Mouse (Mus musculus): Measurements from ENCODE around the gene Rab6a.
"Not testable (repeated sequence)": the region's sequence is repeated elsewhere in the genome, so short reads cannot be mapped to it uniquely, and the experiment has no call there.

Rab6a gene

DNA sequence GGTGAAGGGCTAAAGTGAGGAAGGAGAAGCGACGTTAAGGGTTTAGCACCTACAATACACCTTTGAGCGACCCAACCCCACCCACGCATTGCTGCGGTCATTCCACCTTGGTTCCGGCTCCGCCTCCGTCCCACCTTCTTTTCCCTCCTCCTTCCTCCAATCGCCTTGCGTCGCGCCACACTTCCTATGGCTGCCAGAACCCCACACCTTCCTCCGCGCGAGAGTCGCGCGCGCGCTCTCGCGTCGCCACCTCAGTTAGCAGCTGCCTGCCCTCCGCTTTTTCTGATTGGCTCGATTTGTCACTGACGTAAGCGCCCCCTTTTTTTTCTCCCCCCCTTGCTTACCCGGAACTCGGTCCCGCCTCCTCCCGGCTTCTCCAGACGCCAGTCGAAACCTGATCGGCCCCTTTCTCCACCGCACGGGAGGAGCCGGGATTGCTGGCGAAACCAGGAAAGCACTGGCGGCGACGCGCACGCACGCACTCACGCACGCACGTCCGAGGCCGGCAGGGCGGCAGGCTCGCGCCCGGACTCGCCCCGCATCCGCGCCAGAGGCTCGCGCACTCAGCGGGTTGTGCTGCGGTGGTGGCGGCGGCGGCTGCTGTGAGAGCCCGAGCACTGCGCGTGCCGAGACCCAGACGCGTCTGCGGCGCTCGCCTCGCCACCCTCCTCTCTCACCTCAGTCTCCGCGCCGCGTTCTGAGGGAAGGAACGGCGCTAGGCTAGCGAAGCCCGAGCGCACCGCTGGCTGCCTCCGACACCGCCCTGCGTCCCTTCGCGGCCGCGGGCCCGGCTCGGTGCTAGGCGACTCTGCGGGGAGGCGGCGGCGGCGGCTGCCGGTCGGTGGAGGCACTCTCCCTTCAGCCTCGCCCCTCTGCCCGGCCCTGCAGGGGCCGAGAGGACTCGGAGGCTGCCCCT lies at the start of gene Rab6a:
Gene Rab6a, plus strand, starts transcription at position 197 of the 916 bp plus-strand sequence.
- peak; percentile 88 to 96 for DNase-seq (ENCODE audit: low spot score in 2 of 2)

DNA sequence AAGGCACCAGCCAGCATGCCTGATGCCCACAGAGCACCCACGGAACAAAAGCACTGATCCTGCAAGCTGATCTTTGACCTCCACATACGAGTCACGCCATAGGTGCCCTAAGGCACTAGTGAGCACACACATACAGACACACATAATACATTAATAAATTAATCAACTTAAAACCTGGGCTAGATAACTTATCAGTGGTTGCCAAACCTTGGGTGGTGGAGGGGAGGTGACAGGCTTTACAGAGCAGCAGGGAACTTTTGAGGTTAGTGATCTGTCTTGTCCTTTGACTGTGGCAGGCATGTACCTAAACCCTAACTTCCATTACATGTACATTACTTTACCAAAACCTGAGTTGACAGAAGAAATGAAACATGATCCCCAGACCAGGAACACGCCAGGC lies 47.9 kb upstream of the Rab6a start:
- no peak for DNase-seq (ENCODE audit: low spot score in 2 of 2)

DNA sequence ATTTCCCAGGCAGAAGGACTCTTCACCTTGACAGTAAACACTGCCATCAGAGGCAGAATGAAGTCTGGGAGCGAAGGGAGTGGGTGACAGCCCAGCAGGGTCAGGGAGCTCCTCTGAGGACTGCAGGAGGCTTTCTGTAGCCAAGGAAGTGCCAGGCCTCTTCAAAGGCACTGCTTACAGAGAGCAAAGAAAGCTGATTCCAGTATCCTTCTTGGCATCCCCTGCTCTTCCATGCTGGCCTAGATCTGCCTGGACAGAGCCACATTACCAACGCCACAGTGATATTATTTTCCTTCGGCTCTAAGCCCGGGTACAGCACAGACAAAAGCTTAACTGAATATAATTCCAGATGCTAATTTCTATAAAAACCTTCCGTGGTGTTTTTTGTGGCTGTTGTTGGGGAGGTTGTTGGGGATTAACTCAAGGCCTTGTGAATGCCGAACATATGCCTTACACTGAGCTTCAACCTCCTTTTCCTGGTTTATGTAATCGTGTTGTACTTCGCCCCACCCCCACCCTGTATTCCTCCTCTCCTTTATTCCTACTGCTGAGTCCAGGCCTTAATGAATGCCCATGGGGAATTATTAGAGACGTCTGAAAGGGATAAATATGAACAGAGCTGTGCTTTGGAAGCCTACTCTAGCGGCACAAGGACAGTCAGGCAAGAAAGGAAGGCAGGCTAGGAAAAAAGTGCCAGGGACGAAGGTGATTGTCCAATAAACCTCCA lies 45.2 kb upstream of the Rab6a start:
- DNase-seq (ENCODE audit: low spot score in 2 of 2) = no peak

DNA sequence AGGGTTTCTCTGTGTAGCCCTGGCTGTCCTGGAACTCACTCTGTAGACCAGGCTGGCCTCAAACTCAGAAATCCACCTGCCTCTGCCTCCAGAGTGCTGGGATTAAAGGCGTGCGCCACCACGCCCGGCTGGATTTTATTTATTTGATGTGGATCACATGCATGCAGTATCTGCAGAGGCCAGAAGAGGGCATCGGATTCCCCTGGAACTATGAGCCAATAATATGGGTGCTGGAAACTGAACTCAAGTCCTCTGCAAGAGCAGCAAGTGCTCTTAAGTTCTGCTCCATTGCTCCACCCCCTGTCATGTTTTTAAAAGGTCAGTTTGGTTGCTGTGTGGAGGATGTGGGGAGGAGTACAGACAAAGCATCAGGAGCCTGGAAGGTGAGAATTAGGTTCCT lies 40.0 kb upstream of the Rab6a start:
- not testable (repeated sequence) for DNase-seq (ENCODE audit: low spot score in 2 of 2)

- DNase-seq (ENCODE audit: low spot score in 2 of 2) = no peak
Observed at GRCm38 (mm10) chr7:100569907-100570306, 37.3 kb upstream of the Rab6a start.

GRCm38 (mm10) chr7:100570930-100571715 lies 36.1 kb upstream of the Rab6a start:
- DNase-seq (ENCODE audit: low spot score in 2 of 2) = no peak

- DNase-seq (ENCODE audit: low spot score in 2 of 2) = no peak
Observed at GRCm38 (mm10) chr7:100572061-100572460, 35.1 kb upstream of the Rab6a start.

- no peak for DNase-seq (ENCODE audit: low spot score in 2 of 2)
Observed at GRCm38 (mm10) chr7:100572704-100573103, 34.5 kb upstream of the Rab6a start.

GRCm38 (mm10) chr7:100578794-100579193 lies 28.4 kb upstream of the Rab6a start:
- no peak for DNase-seq (ENCODE audit: low spot score in 2 of 2)

DNA sequence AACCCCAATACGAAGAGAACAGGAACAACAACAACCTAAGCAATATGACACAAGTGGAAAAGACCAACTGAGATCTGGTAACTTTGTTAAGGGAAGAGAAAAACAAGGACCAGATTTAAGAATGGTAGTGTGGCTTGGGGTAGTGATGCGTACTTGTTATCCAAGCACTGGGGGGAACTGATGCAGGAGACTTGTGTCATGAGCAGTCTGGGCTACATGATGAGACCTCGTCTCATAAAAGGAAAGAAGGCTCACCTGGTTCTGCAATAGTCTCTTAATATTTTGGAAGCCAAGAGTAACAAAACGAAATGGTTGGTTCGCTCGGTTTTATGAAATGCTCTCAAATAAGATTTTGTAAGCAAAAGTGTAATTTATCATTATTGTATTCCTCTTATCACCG lies 25.0 kb upstream of the Rab6a start:
- DNase-seq (ENCODE audit: low spot score in 2 of 2) = no peak

DNA sequence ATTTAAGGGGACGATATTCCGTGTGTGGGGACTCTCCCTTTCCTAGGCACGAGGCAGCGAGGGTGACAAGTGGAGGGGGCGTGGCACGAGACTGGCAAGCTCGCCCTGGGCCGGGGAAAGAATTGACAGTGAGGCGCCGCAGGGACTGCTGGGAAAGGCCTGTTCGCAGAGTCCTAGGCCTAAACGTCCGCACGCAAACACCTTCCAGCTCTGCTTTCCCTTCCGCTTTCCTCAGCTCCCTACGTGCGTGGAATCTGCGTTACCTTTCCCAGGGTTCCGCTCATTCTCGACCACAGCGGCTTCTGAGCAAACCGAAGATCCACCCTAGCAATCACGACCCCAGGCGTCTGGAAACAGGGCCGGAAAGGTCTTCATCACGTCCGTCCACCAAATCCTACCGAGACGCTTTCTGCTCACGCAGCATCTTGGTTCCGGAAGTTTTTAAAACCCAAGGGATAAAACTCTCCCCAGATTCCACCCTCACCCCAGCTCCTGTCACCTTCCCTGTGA lies 24.4 kb upstream of the Rab6a start:
- DNase-seq (ENCODE audit: low spot score in 2 of 2) = peak; percentile 54 to 83

DNA sequence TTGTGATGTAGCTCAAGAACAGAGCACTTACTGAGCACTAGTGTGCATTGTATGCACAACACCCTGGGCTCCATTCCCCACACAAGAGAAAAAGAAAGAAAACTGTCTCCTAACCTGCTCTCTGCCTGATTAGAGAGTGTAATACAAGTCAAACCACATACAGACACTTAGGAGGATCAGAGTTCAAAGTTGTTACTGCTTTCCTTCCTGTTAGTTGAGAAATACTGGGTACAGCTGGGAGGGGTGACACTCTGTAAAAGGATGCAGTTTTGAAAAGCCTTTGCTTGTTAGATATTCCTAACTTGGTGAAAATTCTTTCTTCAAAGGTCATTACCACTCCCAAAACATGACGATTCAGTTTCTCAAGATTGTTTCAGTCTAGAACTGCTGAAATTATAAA lies 17.4 kb upstream of the Rab6a start:
- DNase-seq (ENCODE audit: low spot score in 2 of 2) = no peak

DNA sequence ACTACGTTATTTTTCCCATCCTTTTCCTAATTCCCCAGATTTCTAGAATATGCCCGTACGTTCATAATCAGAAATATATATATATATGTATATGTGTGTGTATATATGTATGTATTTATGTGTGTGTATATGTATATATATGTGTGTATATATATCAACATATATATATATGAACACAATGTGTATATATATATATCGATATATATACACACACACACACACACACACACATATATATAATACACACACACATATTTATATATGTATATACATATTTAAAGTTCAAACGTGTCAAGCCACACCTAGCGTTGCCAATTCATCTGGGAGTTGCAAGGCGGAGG lies 16.7 kb upstream of the Rab6a start:
- no peak for DNase-seq (ENCODE audit: low spot score in 2 of 2)

GRCm38 (mm10) chr7:100590845-100591521 lies 16.2 kb upstream of the Rab6a start:
- peak; percentile 34 to 61 for DNase-seq (ENCODE audit: low spot score in 2 of 2)

DNA sequence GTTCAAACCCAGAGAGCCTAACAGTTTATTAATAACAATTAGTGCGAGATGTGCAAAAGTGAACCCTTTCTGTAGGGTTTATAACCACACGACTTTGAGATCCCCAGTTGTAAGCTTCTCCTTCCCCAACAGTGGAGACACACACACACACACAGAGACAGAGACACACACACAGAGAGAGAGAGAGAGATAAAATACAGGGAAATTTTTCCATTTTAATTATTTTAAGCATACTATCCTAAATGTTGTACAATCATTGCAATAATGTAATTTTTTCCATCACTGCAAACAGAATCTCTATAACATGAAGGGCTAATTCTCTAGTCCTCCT lies 15.7 kb upstream of the Rab6a start:
- no peak for DNase-seq (ENCODE audit: low spot score in 2 of 2)

- no peak for DNase-seq (ENCODE audit: low spot score in 2 of 2)
Observed at GRCm38 (mm10) chr7:100593349-100593748, 13.9 kb upstream of the Rab6a start.

DNA sequence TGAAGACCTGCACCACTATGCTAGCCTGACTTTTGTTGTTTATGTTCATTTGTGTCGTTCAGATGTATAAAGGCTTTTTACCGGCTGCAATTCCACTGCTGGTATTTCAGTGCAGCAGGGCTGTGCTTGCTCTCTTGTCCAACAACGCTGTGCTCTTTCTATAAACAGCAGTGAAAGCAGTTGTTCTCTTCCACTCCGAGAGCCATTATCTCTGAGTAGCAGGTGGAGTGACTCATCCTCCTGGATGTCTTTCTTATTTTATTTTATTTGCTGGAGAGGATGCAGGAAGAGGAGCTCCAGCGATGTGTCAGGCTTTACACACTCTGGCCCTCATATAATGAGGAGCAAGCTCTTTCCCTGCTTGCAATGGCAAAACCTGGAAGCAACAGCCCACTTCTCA lies 7.0 kb upstream of the Rab6a start:
- DNase-seq (ENCODE audit: low spot score in 2 of 2) = no peak

GRCm38 (mm10) chr7:100608130-100608741 lies 1.0 kb downstream of the Rab6a start, which contains the start of gene Mrpl48:
Gene Mrpl48 (minus strand): TSS chr7:100608301.
- DNase-seq (ENCODE audit: low spot score in 2 of 2) = peak in 1 of 2 experiments; percentile 30

DNA sequence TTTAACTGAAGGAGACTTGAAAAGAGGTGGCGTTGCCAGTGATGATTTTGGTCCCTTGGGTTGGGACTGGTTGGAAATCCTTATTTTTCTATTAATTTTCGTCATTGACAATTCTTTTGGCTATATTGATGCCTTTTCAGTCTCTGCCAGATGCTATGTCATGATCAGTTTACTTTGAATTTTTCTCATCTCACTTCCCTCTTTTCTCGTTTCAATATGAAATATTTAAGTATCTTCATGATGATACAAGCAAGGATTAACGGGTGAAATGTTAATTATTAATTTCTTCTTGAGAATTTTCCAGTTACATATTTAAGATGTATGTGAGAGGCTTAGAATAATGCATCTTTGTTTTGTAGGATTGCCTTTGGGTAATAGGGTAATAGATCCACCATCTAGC lies 1.7 kb downstream of the Rab6a start:
- no peak for DNase-seq (ENCODE audit: low spot score in 2 of 2)

- no peak for DNase-seq (ENCODE audit: low spot score in 2 of 2)
Observed at GRCm38 (mm10) chr7:100616121-100616857, 9.1 kb downstream of the Rab6a start.
